Mouse (Mus musculus) olfactory bulb, adult 2 months (tissue): ENCODE results near the gene Mcu.

ENCODE experiments used
- CTCF ChIP-seq: fragments of 200-500 bp; IDR thresholded peaks from 2 replicates; pipeline ENCODE4 v1.5.1; 2012; ENCODE audit warnings: low read depth, mild to moderate bottlenecking, low read length, moderate library complexity; ENCODE audit not compliant: insufficient read depth
- POLR2A ChIP-seq: fragments of 200-500 bp; IDR thresholded peaks from 2 replicates; pipeline ENCODE4 v1.6.1; 2012; ENCODE audit warnings: mild to moderate bottlenecking, low read depth, low read length, moderate library complexity; ENCODE audit not compliant: insufficient read depth

DNA sequence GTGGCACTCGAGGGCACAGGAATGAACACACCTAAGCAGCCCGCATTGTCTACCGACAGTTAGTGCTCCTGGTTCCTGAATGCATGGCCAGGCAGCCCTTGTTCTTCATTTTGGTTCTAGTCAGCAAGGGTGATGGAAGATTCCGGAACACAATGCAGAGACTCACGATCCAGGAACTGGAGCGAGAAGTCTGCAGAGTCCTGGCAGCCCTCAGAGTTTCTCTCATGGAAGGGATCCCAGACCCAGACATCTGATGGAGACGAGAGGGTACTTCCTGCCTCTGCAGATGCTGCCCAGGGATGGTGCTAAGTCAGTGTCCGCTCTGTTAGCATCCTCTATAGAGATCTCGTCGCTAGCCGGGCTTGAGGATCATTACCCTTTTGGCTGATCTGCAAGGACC, 75.0 kb downstream of the Mcu start:
- TF ChIP-seq CTCF, result no peak
- no peak for TF ChIP-seq POLR2A
